ENCODE assay signal across 8 mouse cellular contexts in genomic region chr16:8470603-8471481, GRCm38 (mm10). TPM values are rescaled to one million over a fixed set of nuclear protein-coding genes. Genes with fewer than 3 reads are reported as not detected.
A peak's percentile ranks its signal among the peaks of the same experiment; 100 is the strongest.
DNase-seq lines count a peak whose midpoint lies in the region; ATAC-seq lines count a peak whose summit lies in the region.

Gene Mettl22, plus strand, starts transcription at chr16:8470788.

- peaks cover 2 to 4% of the 10 kb centered on the region in 2 experiments; a peak in 2 of 4 replicates for H3K4me1 ChIP-seq in heart, embryonic 14.5 days (ENCODE audit: control insufficient read depth in 2 of 2, insufficient read depth in 2 of 2, low read length in 2 of 2)
- H3K4me1 ChIP-seq in liver, embryonic 13.5 days (replicated peaks): peaks cover 20% of the 10 kb centered on the region
- H3K4me1 ChIP-seq in stomach, embryonic 16.5 days (ENCODE audit: control insufficient read depth, insufficient read depth, low read length): peaks cover 6% of the 10 kb centered on the region

- peak within 1 kb of the TSS; percentile 75 for H3K4me2 ChIP-seq in heart, embryonic 14.5 days (ENCODE audit: low read length)
- H3K4me2 ChIP-seq in liver, embryonic 13.5 days: peak within 1 kb of the TSS; percentile 86
- peak within 1 kb of the TSS; percentile 73 for H3K4me2 ChIP-seq in stomach, embryonic 16.5 days (ENCODE audit: low read depth, low read length)

- H3K9ac ChIP-seq in heart, embryonic 14.5 days (ENCODE audit: low read length): peak within 1 kb of the TSS; percentile 88
- peak within 1 kb of the TSS; percentile 81 for H3K9ac ChIP-seq in liver, embryonic 13.5 days
- peak within 1 kb of the TSS; percentile 82 for H3K9ac ChIP-seq in stomach, embryonic 16.5 days (ENCODE audit: low read length)

- H3K27me3 ChIP-seq in heart, embryonic 14.5 days (ENCODE audit: control insufficient read depth, insufficient read depth, low read length): no peaks in the 10 kb centered on the region
- no peaks in the 10 kb centered on the region for H3K27me3 ChIP-seq in liver, embryonic 13.5 days
- H3K27me3 ChIP-seq in stomach, embryonic 16.5 days (ENCODE audit: control insufficient read depth, insufficient read depth, low read length): no peaks in the 10 kb centered on the region

- H3K36me3 ChIP-seq in heart, embryonic 14.5 days (ENCODE audit: control insufficient read depth, insufficient read depth, low read length): peaks cover 7% of the 10 kb centered on the region; the same call in 1 of the 2 replicates
- peaks cover 4% of the 10 kb centered on the region; the same call in 1 of the 2 replicates for H3K36me3 ChIP-seq in liver, embryonic 13.5 days
- no peaks in the 10 kb centered on the region for H3K36me3 ChIP-seq in stomach, embryonic 16.5 days (ENCODE audit: control insufficient read depth, insufficient read depth, low read length)

- peak within 1 kb of the TSS; percentile 82 to 91 for H3K4me3 ChIP-seq in heart, embryonic 14.5 days (ENCODE audit: control insufficient read depth in 1 of 2, insufficient read depth in 1 of 2, low read depth in 1 of 2, low read length in 2 of 2)
- H3K4me3 ChIP-seq in liver, embryonic 13.5 days (replicated peaks): peak within 1 kb of the TSS; percentile 78
- peak within 1 kb of the TSS; percentile 86 for H3K4me3 ChIP-seq in stomach, embryonic 16.5 days (replicated peaks; ENCODE audit: low read length)

- WGBS in heart, embryonic 14.5 days: under 1% methylated on average over 47 of the region's 48 CpGs
- WGBS in liver, embryonic 13.5 days (ENCODE audit: insufficient replicate concordance): under 1% methylated on average over 48 of the region's 48 CpGs
- under 1% methylated on average over 48 of the region's 48 CpGs for WGBS in stomach, embryonic 16.5 days

- peak within 1 kb of the TSS; percentile 86 to 90 for H3K27ac ChIP-seq in heart, embryonic 14.5 days (replicated peaks in 1 of 2; ENCODE audit: control insufficient read depth in 1 of 2, insufficient read depth in 1 of 2, low read depth in 2 of 2, low read length in 2 of 2)
- peak within 1 kb of the TSS; percentile 73 for H3K27ac ChIP-seq in liver, embryonic 13.5 days
- H3K27ac ChIP-seq in stomach, embryonic 16.5 days (ENCODE audit: low read length): peak within 1 kb of the TSS; percentile 90

- peak; percentile 77 for DNase-seq in c-Kit-negative CD71-positive TER-119-positive erythroid progenitor cells, embryonic 14.5 days (ENCODE audit: low read depth, low spot score)
- DNase-seq in fibroblast of lung, adult 2 months (ENCODE audit: low read depth): peak; percentile 85
- peak; percentile 95 for DNase-seq in kidney, postnatal 14 days
- peak; percentile 86 for DNase-seq in liver, embryonic 13.5 days
- peak; percentile 90 for DNase-seq in neural tube, embryonic 10.5 days (ENCODE audit: extremely low spot score, low spot score)

- H3K9me3 ChIP-seq in heart, embryonic 14.5 days (ENCODE audit: control insufficient read depth, low read length): no peaks in the 10 kb centered on the region
- H3K9me3 ChIP-seq in liver, embryonic 13.5 days (replicated peaks): no peaks in the 10 kb centered on the region
- no peaks in the 10 kb centered on the region for H3K9me3 ChIP-seq in stomach, embryonic 16.5 days (replicated peaks; ENCODE audit: control insufficient read depth, low read length)

- ATAC-seq in CD4-positive, CD25-positive, alpha-beta regulatory T cell, adult 4 months: peak; percentile 92
- ATAC-seq in heart, embryonic 14.5 days (ENCODE audit: insufficient number of reproducible peaks, insufficient read depth, low FRiP score, low read depth): peak; percentile 97
- peak; percentile 98 for ATAC-seq in liver, embryonic 13.5 days (ENCODE audit: low read depth)
- ATAC-seq in stomach, embryonic 16.5 days (ENCODE audit: insufficient read depth, low FRiP score): peak; percentile 97

RNA-seq across cellular contexts. Expression of gene Mettl22, which starts in this region (rescaled TPM):
- 10 to 100 TPM; 24.1 to 35.5 TPM for polyA plus RNA-seq in CD4-positive, CD25-positive, alpha-beta regulatory T cell, adult 4 months (2017; shearing (Covaris generic))
- 41.8 and 45.3 TPM in 2 replicates for polyA plus RNA-seq in heart, embryonic 14.5 days (2014; fragmentation: Nextera tagmentation; extraction: Ambion mirVana)
- polyA plus RNA-seq in liver, embryonic 13.5 days (2015; fragmentation: Nextera tagmentation; extraction: Ambion mirVana): 7.8 and 9.1 TPM in 2 replicates
- polyA plus RNA-seq in stomach, embryonic 16.5 days (2015; fragmentation: Nextera tagmentation; extraction: Ambion mirVana): 14.6 and 18.7 TPM in 2 replicates

Comparison
In these comparisons a context has a peak if more than half of its experiments do, and no peak if none do; other contexts are left out.
1. Peak in every context shown above with its lines: DNase-seq, ATAC-seq, H3K4me3 ChIP-seq and H3K27ac ChIP-seq.